Mouse (Mus musculus): ENCODE results near the gene Gm10277.
"Not testable (repeated sequence)": the region's sequence is repeated elsewhere in the genome, so short reads cannot be mapped to it uniquely, and the experiment has no call there.

Gene Gm10277

GRCm38 (mm10) chr11:77771879-77772713, 15.5 kb downstream of the Gm10277 start:
- no peak for DNase-seq (ENCODE audit: low read depth)

GRCm38 (mm10) chr11:77770346-77770745, 17.2 kb downstream of the Gm10277 start:
- no peak for DNase-seq (ENCODE audit: low read depth)

GRCm38 (mm10) chr11:77769496-77769895, 18.1 kb downstream of the Gm10277 start:
- no peak for DNase-seq (ENCODE audit: low read depth)

GRCm38 (mm10) chr11:77766351-77767001, 21.1 kb downstream of the Gm10277 start:
- no peak for DNase-seq (ENCODE audit: low read depth)

- no peak for DNase-seq (ENCODE audit: low read depth)
Measured at GRCm38 (mm10) chr11:77765459-77765777, 22.1 kb downstream of the Gm10277 start.

- DNase-seq (ENCODE audit: low read depth): no peak
Measured at GRCm38 (mm10) chr11:77764694-77765458, 22.7 kb downstream of the Gm10277 start.

- no peak for DNase-seq (ENCODE audit: low read depth)
Measured at GRCm38 (mm10) chr11:77763673-77764340, 23.7 kb downstream of the Gm10277 start.

- no peak for DNase-seq (ENCODE audit: low read depth)
Measured at GRCm38 (mm10) chr11:77762783-77763672, 24.5 kb downstream of the Gm10277 start, which contains the start of gene Myo18a. Gene Myo18a (plus strand): TSS chr11:77763246.

- no peak for DNase-seq (ENCODE audit: low read depth)
Measured at GRCm38 (mm10) chr11:77760031-77760430, 27.5 kb downstream of the Gm10277 start.

- no peak for DNase-seq (ENCODE audit: low read depth)
Measured at GRCm38 (mm10) chr11:77753469-77753868, 34.1 kb downstream of the Gm10277 start.

- no peak for DNase-seq (ENCODE audit: low read depth)
Measured at GRCm38 (mm10) chr11:77752525-77752924, 35.0 kb downstream of the Gm10277 start.

- DNase-seq (ENCODE audit: low read depth): no peak
Measured at GRCm38 (mm10) chr11:77748996-77749395, 38.6 kb downstream of the Gm10277 start.

GRCm38 (mm10) chr11:77747103-77747502, 40.4 kb downstream of the Gm10277 start:
- DNase-seq (ENCODE audit: low read depth): not testable (repeated sequence)

GRCm38 (mm10) chr11:77746652-77747051, 40.9 kb downstream of the Gm10277 start:
- DNase-seq (ENCODE audit: low read depth): no peak

- DNase-seq (ENCODE audit: low read depth): no peak
Measured at GRCm38 (mm10) chr11:77743966-77744365, 43.6 kb downstream of the Gm10277 start.

- DNase-seq (ENCODE audit: low read depth): no peak
Measured at GRCm38 (mm10) chr11:77738555-77738954, 49.0 kb downstream of the Gm10277 start.

GRCm38 (mm10) chr11:77737289-77737688, 50.3 kb downstream of the Gm10277 start:
- DNase-seq (ENCODE audit: low read depth): peak; percentile 48

All from fibroblast of lung, adult 2 months (primary cell).